Mouse (Mus musculus) CH12.LX (cell line): Measurements from ENCODE around the gene Dnm3. TPM values are rescaled to one million over a fixed set of nuclear protein-coding genes. Genes with fewer than 3 reads are reported as not detected.
A peak's percentile ranks its signal among the peaks of the same experiment; 100 is the strongest.

Source experiments
- DNase-seq: peaks from one replicate; pipeline ENCODE4 v3.0.0-alpha.2; 2013; ENCODE audit errors: extremely low read depth
- H3K27ac ChIP-seq: 2 replicates; pipeline ENCODE4 v1.5.1; 2012; ENCODE audit warnings: low read depth, mild to moderate bottlenecking, control low read depth, moderate library complexity; ENCODE audit not compliant: insufficient read depth
- H3K27me3 ChIP-seq: replicated peaks from 2 replicates; pipeline ENCODE3; 2012; ENCODE audit warnings: inconsistent platforms
- H3K36me3 ChIP-seq, 2 experiments: replicated peaks in 1 of 2; 2 replicates each; pipeline versions ENCODE3 to v1.6.1; 2012; ENCODE audit warnings: inconsistent platforms in 1 of 2, low read length in 1 of 2, mild to moderate bottlenecking in 1 of 2, mixed read lengths in 1 of 2, moderate library complexity in 1 of 2; ENCODE audit not compliant: control insufficient read depth in 1 of 2, insufficient read depth in 1 of 2
- H3K4me1 ChIP-seq, 2 experiments: 2 replicates each; pipeline ENCODE4 v1.6.1; 2012; ENCODE audit warnings: inconsistent platforms in 1 of 2, moderate library complexity in 1 of 2; ENCODE audit not compliant: insufficient read depth in 2 of 2, control insufficient read depth in 1 of 2
- H3K4me2 ChIP-seq: 2 replicates; pipeline ENCODE4 v1.6.1; 2012; ENCODE audit warnings: low read depth, mild to moderate bottlenecking, control low read depth; ENCODE audit not compliant: poor library complexity, insufficient read depth, severe bottlenecking
- H3K4me3 ChIP-seq, 3 experiments: fragments of 150-350 bp in 1 of 3; sonication (generic) in 1 of 3; replicated peaks in 1 of 3; 2 replicates each; pipeline versions ENCODE3 to v1.5.1; 2011 to 2012; ENCODE audit warnings: low read depth in 2 of 3, low read length in 2 of 3, mild to moderate bottlenecking in 2 of 3, moderate library complexity in 2 of 3, control low read depth in 1 of 3, improper control_type of control experiment in 1 of 3, inconsistent platforms in 1 of 3, mixed read lengths in 1 of 3; ENCODE audit not compliant: poor library complexity in 1 of 3
- H3K79me2 ChIP-seq: replicated peaks from 2 replicates; pipeline ENCODE4 v1.6.1; 2012; ENCODE audit warnings: mild to moderate bottlenecking, moderate library complexity; ENCODE audit not compliant: control insufficient read depth, poor library complexity, insufficient read depth, severe bottlenecking; ENCODE audit errors: extremely low read depth
- H3K9ac ChIP-seq: 2 replicates; pipeline ENCODE4 v1.6.1; 2012; ENCODE audit warnings: low read depth, mild to moderate bottlenecking, control low read depth, moderate library complexity; ENCODE audit not compliant: insufficient read depth
- H3K9me3 ChIP-seq: replicated peaks from 2 replicates; pipeline ENCODE3; 2012; ENCODE audit warnings: low read length, inconsistent platforms, mixed read lengths
- BHLHE40 ChIP-seq: IDR thresholded peaks from 2 replicates; pipeline ENCODE4 v1.6.1; 2011; ENCODE audit warnings: mild to moderate bottlenecking, low read depth, low read length, improper control_type of control experiment
- CHD1 ChIP-seq: IDR thresholded peaks from 2 replicates; pipeline ENCODE4 v1.6.1; 2012; ENCODE audit warnings: low read depth, low read length, improper control_type of control experiment, inconsistent platforms
- CHD2 ChIP-seq: IDR thresholded peaks from 2 replicates; pipeline ENCODE4 v1.6.1; 2011; ENCODE audit warnings: low read length, improper control_type of control experiment
- CTCF ChIP-seq, 2 experiments: IDR thresholded peaks in 1 of 2; conservative IDR thresholded peaks in 1 of 2; 2 replicates each; pipeline ENCODE4 v1.5.1; 2011 to 2012; ENCODE audit warnings: low read depth in 2 of 2, low read length in 2 of 2, improper control_type of control experiment in 1 of 2, inconsistent platforms in 1 of 2, mild to moderate bottlenecking in 1 of 2, moderate library complexity in 1 of 2
- E2F4 ChIP-seq: IDR thresholded peaks from 2 replicates; pipeline ENCODE4 v1.6.1; 2011; ENCODE audit warnings: low read depth, low read length, improper control_type of control experiment; ENCODE audit not compliant: insufficient replicate concordance
- ELF1 ChIP-seq: IDR thresholded peaks from 2 replicates; pipeline ENCODE4 v1.6.1; 2014; ENCODE audit warnings: low read depth, mild to moderate bottlenecking, inconsistent platforms, low read length, improper control_type of control experiment
- EP300 ChIP-seq: IDR thresholded peaks from 2 replicates; pipeline ENCODE4 v1.6.1; 2011; ENCODE audit warnings: low read length, improper control_type of control experiment
- ETS1 ChIP-seq: conservative IDR thresholded peaks from 2 replicates; pipeline ENCODE4 v1.6.1; 2012; ENCODE audit warnings: low read depth, mild to moderate bottlenecking, inconsistent platforms, low read length, improper control_type of control experiment, moderate library complexity
- HCFC1 ChIP-seq: IDR thresholded peaks from 2 replicates; pipeline ENCODE4 v1.6.1; 2012; ENCODE audit warnings: low read depth, mild to moderate bottlenecking, inconsistent platforms, low read length, improper control_type of control experiment
- IRF4 ChIP-seq: IDR thresholded peaks from 2 replicates; pipeline ENCODE4 v1.6.1; 2014; ENCODE audit warnings: low read depth, mild to moderate bottlenecking, inconsistent platforms, low read length, improper control_type of control experiment
- JUN ChIP-seq: IDR thresholded peaks from 2 replicates; pipeline ENCODE4 v1.6.1; 2011; ENCODE audit warnings: low read depth, mild to moderate bottlenecking, low read length, improper control_type of control experiment, moderate library complexity; ENCODE audit not compliant: insufficient read depth
- JUND ChIP-seq: conservative IDR thresholded peaks from 2 replicates; pipeline ENCODE4 v1.6.1; 2011; ENCODE audit warnings: low read depth, low read length, improper control_type of control experiment
- KAT2A ChIP-seq: IDR thresholded peaks from 2 replicates; pipeline ENCODE4 v1.6.1; 2012; ENCODE audit warnings: low read length, improper control_type of control experiment, inconsistent platforms; ENCODE audit not compliant: insufficient replicate concordance
- MAFK ChIP-seq: IDR thresholded peaks from 2 replicates; pipeline ENCODE4 v1.6.1; 2011; ENCODE audit warnings: low read length, improper control_type of control experiment; ENCODE audit not compliant: insufficient replicate concordance
- MAX ChIP-seq: IDR thresholded peaks from 2 replicates; pipeline ENCODE4 v1.6.1; 2011; ENCODE audit warnings: low read length, improper control_type of control experiment
- MAZ ChIP-seq: IDR thresholded peaks from 2 replicates; pipeline ENCODE4 v1.6.1; 2012; ENCODE audit warnings: low read depth, mild to moderate bottlenecking, inconsistent platforms, low read length, improper control_type of control experiment, moderate library complexity
- MEF2A ChIP-seq: IDR thresholded peaks from 2 replicates; pipeline ENCODE4 v1.6.1; 2014; ENCODE audit warnings: low read depth, mild to moderate bottlenecking, inconsistent platforms, low read length, improper control_type of control experiment, borderline replicate concordance
- MXI1 ChIP-seq: IDR thresholded peaks from 2 replicates; pipeline ENCODE4 v1.6.1; 2011; ENCODE audit warnings: mild to moderate bottlenecking, low read depth, low read length, improper control_type of control experiment
- MYC ChIP-seq: IDR thresholded peaks from 2 replicates; pipeline ENCODE4 v1.6.1; 2011; ENCODE audit warnings: low read depth, mild to moderate bottlenecking, improper control_type of control experiment, low read length
- NELFE ChIP-seq: IDR thresholded peaks from 2 replicates; pipeline ENCODE4 v1.6.1; 2011; ENCODE audit warnings: low read depth, low read length, improper control_type of control experiment
- NRF1 ChIP-seq: IDR thresholded peaks from 2 replicates; pipeline ENCODE4 v1.6.1; 2014; ENCODE audit warnings: low read depth, mild to moderate bottlenecking, inconsistent platforms, low read length, improper control_type of control experiment, moderate library complexity
- PAX5 ChIP-seq: IDR thresholded peaks from 2 replicates; pipeline ENCODE4 v1.6.1; 2012; ENCODE audit warnings: low read length, inconsistent platforms, mixed read lengths
- POLR2A ChIP-seq: IDR thresholded peaks from 2 replicates; pipeline ENCODE4 v1.6.1; 2011; ENCODE audit warnings: low read depth, mild to moderate bottlenecking, improper control_type of control experiment, low read length
- POLR2AphosphoS2 ChIP-seq: IDR thresholded peaks from 2 replicates; pipeline ENCODE4 v1.6.1; 2011; ENCODE audit warnings: low read depth, low read length, improper control_type of control experiment
- RAD21 ChIP-seq: IDR thresholded peaks from 2 replicates; pipeline ENCODE4 v1.6.1; 2011; ENCODE audit warnings: low read depth, mild to moderate bottlenecking, low read length, improper control_type of control experiment, moderate library complexity
- RCOR1 ChIP-seq: conservative IDR thresholded peaks from 2 replicates; pipeline ENCODE4 v1.6.1; 2012; ENCODE audit warnings: low read depth, mild to moderate bottlenecking, inconsistent platforms, low read length, improper control_type of control experiment
- SIN3A ChIP-seq: IDR thresholded peaks from 2 replicates; pipeline ENCODE4 v1.6.1; 2012; ENCODE audit warnings: low read length, improper control_type of control experiment, inconsistent platforms
- SMC3 ChIP-seq: IDR thresholded peaks from 2 replicates; pipeline ENCODE4 v1.6.1; 2011; ENCODE audit warnings: low read depth, low read length, improper control_type of control experiment
- TBP ChIP-seq: conservative IDR thresholded peaks from 2 replicates; pipeline ENCODE4 v1.6.1; 2011; ENCODE audit warnings: low read depth, low read length, improper control_type of control experiment
- TCF12 ChIP-seq: IDR thresholded peaks from 2 replicates; pipeline ENCODE4 v1.6.1; 2014; ENCODE audit warnings: low read depth, mild to moderate bottlenecking, inconsistent platforms, low read length, improper control_type of control experiment
- UBTF ChIP-seq: IDR thresholded peaks from 2 replicates; pipeline ENCODE4 v1.6.1; 2012; ENCODE audit warnings: low read depth, mild to moderate bottlenecking, inconsistent platforms, low read length, improper control_type of control experiment, moderate library complexity
- USF1 ChIP-seq: IDR thresholded peaks from 2 replicates; pipeline ENCODE4 v1.6.1; 2014; ENCODE audit warnings: low read depth, mild to moderate bottlenecking, inconsistent platforms, low read length, improper control_type of control experiment
- USF2 ChIP-seq: conservative IDR thresholded peaks from 2 replicates; pipeline ENCODE4 v1.6.1; 2011; ENCODE audit warnings: low read depth, low read length, improper control_type of control experiment
- ZC3H11A ChIP-seq: IDR thresholded peaks from 2 replicates; pipeline ENCODE4 v1.6.1; 2012; ENCODE audit warnings: low read depth, mild to moderate bottlenecking, inconsistent platforms, low read length, improper control_type of control experiment
- ZMIZ1 ChIP-seq: IDR thresholded peaks from 2 replicates; pipeline ENCODE4 v1.6.1; 2012; ENCODE audit warnings: low read depth, mild to moderate bottlenecking, inconsistent platforms, low read length, improper control_type of control experiment
- ZNF384 ChIP-seq: IDR thresholded peaks from 2 replicates; pipeline ENCODE4 v1.6.1; 2012; ENCODE audit warnings: low read depth, low read length, improper control_type of control experiment, inconsistent platforms
- dilution Hi-C: fragments of 300-500 bp; cut with MboI; formaldehyde crosslinking; loops from 2 replicates; pipeline ENCODE4 v1.14.3; 2020; ENCODE audit warnings: low sequenced_read_pairs; ENCODE audit not compliant: extremely low pct_unique_long_range_greater_than_20kb, extremely low pct_ligation_motif_present
- in situ Hi-C: fragments of 300-500 bp; cut with MboI; formaldehyde crosslinking; loops from 3 replicates; pipeline ENCODE4 v1.14.3; 2019; ENCODE audit warnings: low sequenced_read_pairs, low pct_ligation_motif_present, low pct_unique_long_range_greater_than_20kb, mixed read lengths
- polyA plus RNA-seq: library from polyadenylated mRNA; unstranded; fragments of >175 nt; gene quantifications from 2 replicates; pipeline ENCODE4 v1.2.1, GENCODE M21; 2012; ENCODE audit warnings: low read depth; ENCODE audit not compliant: insufficient read length
- total RNA-seq, 2 experiments: library from RNA; depleted of rRNA; stranded (reverse); fragments of 300-350 nt in 1 of 2; fragments of >200 nt in 1 of 2; gene quantifications; 2 replicates each; pipeline ENCODE4 v1.2.3; 2012 to 2014

The Dnm3 gene
- total and polyA plus RNA-seq, 3 experiments = 3.6 to 9.5 (median 6.9) TPM

- TF ChIP-seq SIN3A (peak; percentile 61; the same call in 1 of the 2 replicates), UBTF (0 out of 2 replicates have a peak, but pooled peaks have one; percentile 47), SMC3 (no peak), KAT2A (no peak), POLR2A (no peak; the same call in 1 of the 2 replicates), MAX (no peak)
Measured at GRCm38 (mm10) chr1:162207708-162208043, 270.2 kb downstream of the Dnm3 start (continued).

- H3K4me3 ChIP-seq = peak overlapping the region in 1 of 3 experiments; percentile 30
- peak; percentile 73 for DNase-seq
- no peaks in the 10 kb centered on the region for H3K9me3 ChIP-seq
- TF ChIP-seq POLR2A (peak; percentile 61), EP300 (peak; percentile 80), PAX5 (no peak), JUN (peak; percentile 90), MAZ (peak; percentile 43; the same call in 1 of the 2 replicates), MAX (peak; percentile 48; the same call in 1 of the 2 replicates), BHLHE40 (peak; percentile 70), MAFK (no peak), USF2 (no peak), CHD2 (no peak), MXI1 (peak; percentile 61; the same call in 1 of the 2 replicates), ETS1 (peak; percentile 57), JUND (peak; percentile 92), KAT2A (no peak), USF1 (no peak), NRF1 (no peak), E2F4 (no peak), MYC (peak; percentile 77; the same call in 1 of the 2 replicates), MEF2A (peak; percentile 46; the same call in 1 of the 2 replicates), ZC3H11A (no peak), TCF12 (peak; percentile 61; the same call in 1 of the 2 replicates), RAD21 (no peak; the same call in 1 of the 2 replicates), CHD1 (no peak; the same call in 1 of the 2 replicates), NELFE (peak; percentile 55), SIN3A (no peak), SMC3 (no peak), CTCF (conservative IDR thresholded peaks at IDR 0.05 in 1 of 2, IDR thresholded peaks at IDR 0.05 in 1 of 2; ENCODE audit: low read depth in 2 of 2, low read length in 2 of 2) (no peak), RCOR1 (peak; percentile 73; the same call in 1 of the 2 replicates), IRF4 (peak; percentile 70), TBP (peak; percentile 96), POLR2AphosphoS2 (no peak), ZNF384 (no peak), HCFC1 (peak; percentile 39; the same call in 1 of the 2 replicates), ELF1 (peak; percentile 32; the same call in 1 of the 2 replicates), UBTF (peak; percentile 87), ZMIZ1 (0 out of 2 replicates have a peak, but pooled peaks have one; percentile 29)
- H3K4me2 ChIP-seq = peak overlapping the region; percentile 72
- in situ Hi-C loops (no loop called here), dilution Hi-C loops (no loop called here)
- no peaks in the 10 kb centered on the region for H3K36me3 ChIP-seq
- H3K4me1 ChIP-seq = peaks cover 0 to 27% of the 10 kb centered on the region in 2 experiments; a peak in 2 of 4 replicates
- H3K27me3 ChIP-seq = no peaks in the 10 kb centered on the region
- peak overlapping the region; percentile 37 for H3K9ac ChIP-seq
- peak overlapping the region; percentile 57 for H3K27ac ChIP-seq
- H3K79me2 ChIP-seq = no peaks in the 10 kb centered on the region
Measured at GRCm38 (mm10) chr1:162206998-162207707, 270.7 kb downstream of the Dnm3 start.
